In genomic region chr14:74946751-74947375, GRCm38 (mm10) we compare ENCODE assay signal across 8 mouse cellular contexts. TPM values are rescaled to one million over a fixed set of nuclear protein-coding genes. Genes with fewer than 3 reads are reported as not detected.
DNase-seq lines count a peak whose midpoint lies in the region; ATAC-seq lines count a peak whose summit lies in the region.

No protein-coding gene starts in this region.

- peak; percentile 70 for ATAC-seq in intestine, embryonic 16.5 days

- no peaks in the 10 kb centered on the region for H3K36me3 ChIP-seq in intestine, embryonic 16.5 days (ENCODE audit: control insufficient read depth, insufficient read depth, low read length)
- 0 out of 2 replicates have a peak, but pooled peaks cover under 1% of the 10 kb centered on the region for H3K36me3 ChIP-seq in midbrain, embryonic 10.5 days

- H3K4me1 ChIP-seq in intestine, embryonic 16.5 days (ENCODE audit: control insufficient read depth, insufficient read depth, low read length) = peaks cover 13% of the 10 kb centered on the region
- peaks cover 20% of the 10 kb centered on the region for H3K4me1 ChIP-seq in midbrain, embryonic 10.5 days

- peak overlapping the region; percentile 91 for H3K9ac ChIP-seq in intestine, embryonic 16.5 days (ENCODE audit: low read depth, low read length)

- WGBS in intestine, embryonic 16.5 days = under 1% methylated on average over 56 of the region's 56 CpGs
- under 1% methylated on average over 56 of the region's 56 CpGs for WGBS in midbrain, embryonic 10.5 days

- intact Hi-C loops in gastrocnemius, postnatal 36 days (cut with DNase I) = loop anchor here (5.0 kb wide), 2 partner anchors 160 to 185 kb away; no protein-coding TSS in a partner anchor
- intact Hi-C loops in left cerebral cortex, postnatal 36 days (cut with DNase I) = loop anchor here (5.0 kb wide), 3 partner anchors 65 to 100 kb away; no protein-coding TSS in a partner anchor

- no peaks in the 10 kb centered on the region for H3K27me3 ChIP-seq in intestine, embryonic 16.5 days (replicated peaks; ENCODE audit: control insufficient read depth, insufficient read depth, low read length)
- no peaks in the 10 kb centered on the region for H3K27me3 ChIP-seq in midbrain, embryonic 10.5 days (ENCODE audit: low read depth, poor library complexity, severe bottlenecking)

- H3K4me3 ChIP-seq in intestine, embryonic 16.5 days (ENCODE audit: low read length) = peak overlapping the region; percentile 85
- H3K4me3 ChIP-seq in midbrain, embryonic 10.5 days = peak overlapping the region; percentile 85

- H3K27ac ChIP-seq in intestine, embryonic 16.5 days (ENCODE audit: low read length) = peak overlapping the region; percentile 88
- H3K27ac ChIP-seq in midbrain, embryonic 10.5 days (replicated peaks) = peak overlapping the region; percentile 90

- H3K4me2 ChIP-seq in intestine, embryonic 16.5 days (ENCODE audit: low read depth, low read length) = peak overlapping the region; percentile 58

- H3K9me3 ChIP-seq in intestine, embryonic 16.5 days (ENCODE audit: control insufficient read depth, low read length) = no peaks in the 10 kb centered on the region
- no peaks in the 10 kb centered on the region for H3K9me3 ChIP-seq in midbrain, embryonic 10.5 days (replicated peaks)

- peak; percentile 76 to 82 for DNase-seq in adrenal gland, adult 18-20 months (ENCODE audit: low spot score in 2 of 2)
- DNase-seq in embryo, embryonic 11 days = peak; percentile 76
- peak; percentile 67 to 69 for DNase-seq in gastrocnemius, postnatal 36 days
- peak; percentile 82 to 85 for DNase-seq in left cerebral cortex, postnatal 36 days (ENCODE audit: low spot score in 2 of 2)
- DNase-seq in midbrain, embryonic 10.5 days (ENCODE audit: low spot score) = peak; percentile 70
- DNase-seq in right cerebral cortex, postnatal 4 days = peak; percentile 80
- peak; percentile 44 for DNase-seq in yolk sac, embryonic 10.5 days (ENCODE audit: low spot score)

RNA-seq across cellular contexts. Expression of gene Lrch1, which starts 0.8 kb away (rescaled TPM):
- 10 to 100 TPM; 14.0 to 14.2 TPM for total RNA-seq in adrenal gland, adult 18-20 months (2021)
- total RNA-seq in gastrocnemius, postnatal 36 days (2021) = 1 to 10 TPM; 3.1 to 4.0 TPM
- 9.8 and 9.9 TPM in 2 replicates for polyA plus RNA-seq in intestine, embryonic 16.5 days (2015; fragmentation: Nextera tagmentation; extraction: Ambion mirVana)
- total RNA-seq in left cerebral cortex, postnatal 36 days (2021) = 10 to 100 TPM; 13.5 to 21.5 TPM
- polyA plus RNA-seq in midbrain, embryonic 10.5 days (2016; fragmentation: Nextera tagmentation; extraction: Ambion mirVana) = 6.2 and 6.4 TPM in 2 replicates

Comparison
In these comparisons a context has a peak if more than half of its experiments do, and no peak if none do; other contexts are left out.
1. Peak in every context shown above with its lines: DNase-seq, ATAC-seq, H3K4me3 ChIP-seq and H3K27ac ChIP-seq.